Mouse (Mus musculus) MEL (cell line): Measurements from ENCODE around the gene Baiap2. TPM values are rescaled to one million over a fixed set of nuclear protein-coding genes. Genes with fewer than 3 reads are reported as not detected.

Experiments used
- DNase-seq: peaks from one replicate; pipeline ENCODE4 v3.0.0; 2011; ENCODE audit warnings: low read depth, low spot score
- H3K27ac ChIP-seq: 2 replicates; pipeline ENCODE4 v1.5.1; 2012; ENCODE audit warnings: low read depth, mild to moderate bottlenecking, control low read depth, low read length, moderate library complexity; ENCODE audit not compliant: control insufficient read depth
- H3K27me3 ChIP-seq, 2 experiments: fragments of 150-350 bp in 1 of 2; sonication (generic) in 1 of 2; 2 replicates each; pipeline ENCODE4 v1.6.1; 2012; ENCODE audit warnings: low read length in 2 of 2, mild to moderate bottlenecking in 2 of 2, improper control_type of control experiment in 1 of 2, moderate library complexity in 1 of 2; ENCODE audit not compliant: insufficient read depth in 2 of 2, control insufficient read depth in 1 of 2
- H3K36me3 ChIP-seq, 2 experiments: 2 replicates each; pipeline ENCODE4 v1.6.1; 2012 to 2014; ENCODE audit warnings: low read length in 2 of 2, improper control_type of control experiment in 1 of 2, inconsistent platforms in 1 of 2, mild to moderate bottlenecking in 1 of 2; ENCODE audit not compliant: insufficient read depth in 2 of 2, control insufficient read depth in 1 of 2
- H3K4me1 ChIP-seq, 2 experiments: fragments of 150-350 bp in 1 of 2; sonication (generic) in 1 of 2; 2 replicates each; pipeline ENCODE4 v1.6.1; 2012; ENCODE audit warnings: low read length in 2 of 2, improper control_type of control experiment in 1 of 2, mild to moderate bottlenecking in 1 of 2; ENCODE audit not compliant: insufficient read depth in 2 of 2, control insufficient read depth in 1 of 2
- H3K4me3 ChIP-seq, 2 experiments: fragments of 150-350 bp in 1 of 2; sonication (generic) in 1 of 2; 2 replicates each; pipeline ENCODE4 v1.5.1; 2012; ENCODE audit warnings: low read depth in 2 of 2, low read length in 2 of 2, mild to moderate bottlenecking in 2 of 2, moderate library complexity in 2 of 2, control low read depth in 1 of 2, improper control_type of control experiment in 1 of 2; ENCODE audit not compliant: control insufficient read depth in 1 of 2, insufficient read depth in 1 of 2
- H3K79me2 ChIP-seq: 2 replicates; pipeline ENCODE4 v1.6.1; 2012; ENCODE audit warnings: mild to moderate bottlenecking, low read length, moderate library complexity; ENCODE audit not compliant: control insufficient read depth, poor library complexity, insufficient read depth
- H3K9ac ChIP-seq: 2 replicates; pipeline ENCODE4 v1.6.1; 2012; ENCODE audit warnings: low read depth, mild to moderate bottlenecking, control low read depth, low read length, moderate library complexity; ENCODE audit not compliant: control insufficient read depth, poor library complexity, severe bottlenecking
- H3K9me3 ChIP-seq: fragments of 150-350 bp; sonication (generic); replicated peaks from 2 replicates; pipeline ENCODE4 v1.6.1; 2012; ENCODE audit warnings: mild to moderate bottlenecking, low read length, improper control_type of control experiment, moderate library complexity; ENCODE audit not compliant: insufficient read depth
- CTCF ChIP-seq, 3 experiments: IDR thresholded peaks in 2 of 3; conservative IDR thresholded peaks in 1 of 3; 2 replicates each; pipeline ENCODE4 v1.5.1; 2011 to 2012; ENCODE audit warnings: low read length in 3 of 3, low read depth in 2 of 3, mild to moderate bottlenecking in 2 of 3, improper control_type of control experiment in 1 of 3, inconsistent platforms in 1 of 3, mixed read lengths in 1 of 3, moderate library complexity in 1 of 3; ENCODE audit not compliant: control insufficient read depth in 1 of 3, insufficient read depth in 1 of 3, poor library complexity in 1 of 3, severe bottlenecking in 1 of 3
- ELF1 ChIP-seq: IDR thresholded peaks from 2 replicates; pipeline ENCODE4 v1.6.1; 2014; ENCODE audit warnings: low read depth, mild to moderate bottlenecking, inconsistent platforms, low read length, improper control_type of control experiment, moderate library complexity
- GABPA ChIP-seq: IDR thresholded peaks from 2 replicates; pipeline ENCODE4 v1.6.1; 2012; ENCODE audit warnings: low read depth, mild to moderate bottlenecking, inconsistent platforms, low read length, improper control_type of control experiment, moderate library complexity
- HCFC1 ChIP-seq: IDR thresholded peaks from 2 replicates; pipeline ENCODE4 v1.6.1; 2012; ENCODE audit warnings: low read depth, mild to moderate bottlenecking, inconsistent platforms, low read length, improper control_type of control experiment, moderate library complexity
- JUND ChIP-seq: IDR thresholded peaks from 2 replicates; pipeline ENCODE4 v1.6.1; 2011; ENCODE audit warnings: low read depth, mild to moderate bottlenecking, improper control_type of control experiment, low read length
- MAFK ChIP-seq: IDR thresholded peaks from 2 replicates; pipeline ENCODE4 v1.6.1; 2011; ENCODE audit warnings: low read depth, mild to moderate bottlenecking, low read length, improper control_type of control experiment, borderline replicate concordance
- MAX ChIP-seq: IDR thresholded peaks from 2 replicates; pipeline ENCODE4 v1.6.1; 2011; ENCODE audit warnings: low read length, improper control_type of control experiment
- MAZ ChIP-seq: IDR thresholded peaks from 2 replicates; pipeline ENCODE4 v1.6.1; 2012; ENCODE audit warnings: low read depth, mild to moderate bottlenecking, inconsistent platforms, low read length, improper control_type of control experiment
- MEF2A ChIP-seq: IDR thresholded peaks from 2 replicates; pipeline ENCODE4 v1.6.1; 2014; ENCODE audit warnings: low read depth, mild to moderate bottlenecking, inconsistent platforms, low read length, improper control_type of control experiment; ENCODE audit not compliant: poor library complexity, insufficient replicate concordance, severe bottlenecking; ENCODE audit errors: extremely low read depth
- MXI1 ChIP-seq: IDR thresholded peaks from 2 replicates; pipeline ENCODE4 v1.6.1; 2011; ENCODE audit warnings: mild to moderate bottlenecking, low read depth, low read length, improper control_type of control experiment
- MYB ChIP-seq: IDR thresholded peaks from 2 replicates; pipeline ENCODE4 v1.6.1; 2011; ENCODE audit warnings: mild to moderate bottlenecking, low read depth, low read length, improper control_type of control experiment
- MYC ChIP-seq: IDR thresholded peaks from 2 replicates; pipeline ENCODE4 v1.6.1; 2011; ENCODE audit warnings: low read depth, mild to moderate bottlenecking, low read length, improper control_type of control experiment, moderate library complexity
- POLR2AphosphoS2 ChIP-seq: IDR thresholded peaks from 2 replicates; pipeline ENCODE4 v1.6.1; 2011; ENCODE audit warnings: low read length, improper control_type of control experiment
- POLR2AphosphoS5 ChIP-seq: IDR thresholded peaks from 2 replicates; pipeline ENCODE4 v1.6.1; 2012; ENCODE audit warnings: low read depth, borderline replicate concordance, mild to moderate bottlenecking, inconsistent platforms, low read length, moderate library complexity, mixed read lengths
- RAD21 ChIP-seq: IDR thresholded peaks from 2 replicates; pipeline ENCODE4 v1.6.1; 2011; ENCODE audit warnings: mild to moderate bottlenecking, low read depth, low read length, improper control_type of control experiment
- SIN3A ChIP-seq: IDR thresholded peaks from 2 replicates; pipeline ENCODE4 v1.6.1; 2012; ENCODE audit warnings: low read length, improper control_type of control experiment, inconsistent platforms
- TAL1 ChIP-seq: IDR thresholded peaks from 2 replicates; pipeline ENCODE4 v1.6.1; 2012; ENCODE audit warnings: mild to moderate bottlenecking, inconsistent platforms, low read length, moderate library complexity, mixed read lengths
- TBP ChIP-seq: IDR thresholded peaks from 2 replicates; pipeline ENCODE4 v1.8.0; 2011; ENCODE audit warnings: low read depth, low read length, improper control_type of control experiment
- TCF12 ChIP-seq: IDR thresholded peaks from 2 replicates; pipeline ENCODE4 v1.6.1; 2014; ENCODE audit warnings: low read depth, mild to moderate bottlenecking, inconsistent platforms, low read length, improper control_type of control experiment, moderate library complexity
- UBTF ChIP-seq: IDR thresholded peaks from 2 replicates; pipeline ENCODE4 v1.6.1; 2012; ENCODE audit warnings: low read depth, mild to moderate bottlenecking, inconsistent platforms, low read length, improper control_type of control experiment, moderate library complexity, borderline replicate concordance; ENCODE audit not compliant: insufficient read depth
- USF1 ChIP-seq: IDR thresholded peaks from 2 replicates; pipeline ENCODE4 v1.6.1; 2014; ENCODE audit warnings: low read depth, mild to moderate bottlenecking, inconsistent platforms, low read length, improper control_type of control experiment, moderate library complexity
- ZC3H11A ChIP-seq: IDR thresholded peaks from 2 replicates; pipeline ENCODE4 v1.6.1; 2012; ENCODE audit warnings: low read depth, mild to moderate bottlenecking, inconsistent platforms, low read length, improper control_type of control experiment
- ZKSCAN1 ChIP-seq: IDR thresholded peaks from 2 replicates; pipeline ENCODE4 v1.6.1; 2012; ENCODE audit warnings: low read depth, mild to moderate bottlenecking, inconsistent platforms, low read length, improper control_type of control experiment, moderate library complexity
- ZMIZ1 ChIP-seq: IDR thresholded peaks from 2 replicates; pipeline ENCODE4 v1.6.1; 2012; ENCODE audit warnings: low read depth, mild to moderate bottlenecking, inconsistent platforms, low read length, improper control_type of control experiment, moderate library complexity
- ZNF384 ChIP-seq: IDR thresholded peaks from 2 replicates; pipeline ENCODE4 v1.6.1; 2012; ENCODE audit warnings: low read depth, mild to moderate bottlenecking, inconsistent platforms, low read length, improper control_type of control experiment
- polyA plus RNA-seq, 2 experiments: library from polyadenylated mRNA; stranded (reverse) in 1 of 2; unstranded in 1 of 2; fragments of >175 nt in 1 of 2; fragments of >200 nt in 1 of 2; gene quantifications; 2 replicates each; pipeline versions ENCODE4 v1.2.1 to v1.2.4; 2012; ENCODE audit warnings: low replicate concordance in 2 of 2, low read depth in 1 of 2; ENCODE audit not compliant: insufficient read length in 2 of 2, insufficient read depth in 1 of 2, missing spikeins in 1 of 2
- total RNA-seq: library from RNA; depleted of rRNA; stranded (reverse); fragments of 300-350 nt; gene quantifications from 2 replicates; pipeline ENCODE4 v1.2.3, GENCODE M21; 2012

Baiap2 gene
- total and polyA plus RNA-seq, 3 experiments: 27.5 to 31.3 TPM; not detected in 1

DNA sequence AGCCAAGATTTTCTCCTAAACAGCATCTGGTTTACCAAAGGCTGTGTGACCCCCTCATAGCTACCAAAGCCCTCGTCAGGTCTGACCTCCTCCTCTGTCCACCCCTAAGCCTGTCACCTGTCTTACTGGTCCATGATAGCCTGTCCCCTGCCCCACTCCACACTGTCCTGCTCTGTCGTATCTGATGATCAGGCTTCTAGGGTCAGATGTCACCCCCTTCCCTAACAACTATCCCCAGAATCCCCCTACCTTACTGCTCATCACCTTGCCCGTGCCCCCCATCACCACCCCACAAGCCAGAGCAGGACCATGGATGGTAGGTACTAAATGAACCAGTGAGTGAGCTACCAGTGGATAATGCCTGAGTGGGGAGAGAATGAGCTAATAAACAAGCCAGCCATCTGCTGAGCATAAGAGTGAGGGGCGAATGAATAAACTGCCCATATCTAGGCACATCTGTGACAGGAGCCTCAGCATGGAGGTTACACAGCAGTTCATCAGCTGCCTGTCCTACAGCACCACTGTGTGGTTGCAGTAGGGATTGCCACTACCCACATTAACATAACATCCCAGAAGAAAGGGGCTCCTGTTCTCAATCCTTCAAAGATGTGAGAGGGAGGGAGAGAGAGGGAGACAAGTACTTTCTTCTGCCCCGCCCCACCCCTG is 37.8 kb upstream of the Baiap2 start (continued):
- TF ChIP-seq ZC3H11A (peak; percentile 96), GABPA (no peak), MAX (no peak), ZMIZ1 (no peak), MAFK (no peak), UBTF (no peak), ELF1 (no peak), ZKSCAN1 (no peak), HCFC1 (peak; percentile 40; the same call in 1 of the 2 replicates)
- TF ChIP-seq, all 39 proteins: peak for 11

DNA sequence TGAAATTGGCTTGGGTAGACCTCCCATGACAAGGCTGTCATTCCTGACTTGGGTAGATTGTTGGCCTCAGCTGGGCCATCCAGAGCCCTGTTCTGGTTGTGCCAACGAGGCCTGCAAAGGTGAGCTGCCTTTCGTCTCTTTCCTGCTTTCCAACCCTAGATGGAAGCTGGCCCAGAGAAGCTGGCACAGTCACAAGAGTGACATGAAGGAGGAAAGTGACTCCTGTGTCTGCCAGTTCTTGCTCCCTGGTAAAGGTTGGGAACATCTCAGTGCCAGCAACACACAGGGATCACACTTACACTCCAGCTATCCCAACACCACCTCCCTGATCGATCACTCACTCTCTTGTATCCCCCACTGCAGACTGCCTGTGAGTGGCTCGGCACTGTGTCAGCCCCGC is 36.8 kb upstream of the Baiap2 start:
- H3K36me3 ChIP-seq: no peaks in the 10 kb centered on the region
- no peak overlapping the region for H3K4me3 ChIP-seq
- H3K4me1 ChIP-seq: peaks cover 0 to 11% of the 10 kb centered on the region in 2 experiments; a peak in 2 of 4 replicates
- H3K79me2 ChIP-seq: no peaks in the 10 kb centered on the region; the same call in 1 of the 2 replicates
- TF ChIP-seq MEF2A: no peak
- no peak for TF ChIP-seq POLR2AphosphoS2
- no peak for TF ChIP-seq MYC
- TF ChIP-seq POLR2AphosphoS5: no peak
- TF ChIP-seq MYB: no peak
- TF ChIP-seq ZNF384: no peak
- no peak for TF ChIP-seq CTCF (IDR thresholded peaks at IDR 0.05 in 2 of 3, conservative IDR thresholded peaks at IDR 0.05 in 1 of 3; ENCODE audit: control insufficient read depth in 1 of 3, insufficient read depth in 1 of 3, low read depth in 2 of 3, low read length in 3 of 3, poor library complexity in 1 of 3, severe bottlenecking in 1 of 3)
- TF ChIP-seq MXI1: no peak
- no peak for TF ChIP-seq JUND
- TF ChIP-seq RAD21: no peak
- TF ChIP-seq ZMIZ1: no peak
- no peak for TF ChIP-seq TBP
- TF ChIP-seq MAZ: no peak
- no peak for TF ChIP-seq MAX
- no peak for TF ChIP-seq USF1
- TF ChIP-seq TCF12: no peak
- no peak for TF ChIP-seq ZC3H11A
- TF ChIP-seq MAFK: no peak
- no peak for TF ChIP-seq SIN3A
- no peak for TF ChIP-seq TAL1
- H3K27ac ChIP-seq: no peak overlapping the region
- H3K27me3 ChIP-seq: no peaks in the 10 kb centered on the region
- H3K9ac ChIP-seq: no peak overlapping the region
- no peaks in the 10 kb centered on the region for H3K9me3 ChIP-seq
- no peak for DNase-seq
